Comparison of ENCODE assay signal across 19 mouse cellular contexts in genomic region chr13:84632493-84632892, GRCm38 (mm10).
"Had no signal": no experiment of that assay in that cellular context is flagged by ENCODE, and none has a peak within 500 bp of the region (broad histone marks: within the 10 kb centered on the region; RNA-seq: fewer than 3 reads in every experiment).

No protein-coding gene starts in this region.

- H3K9ac ChIP-seq: liver, embryonic 13.5 days; liver, embryonic 15.5 days; liver, postnatal 0 days; lung, embryonic 15.5 days; midbrain, embryonic 12.5 days; neural tube, embryonic 12.5 days; stomach, embryonic 15.5 days had no signal

- H3K36me3 ChIP-seq: liver, embryonic 13.5 days; liver, embryonic 15.5 days; lung, embryonic 15.5 days; midbrain, embryonic 12.5 days; neural tube, embryonic 12.5 days; stomach, embryonic 15.5 days had no signal

- H3K4me2 ChIP-seq: liver, embryonic 13.5 days; liver, embryonic 15.5 days; lung, embryonic 15.5 days; midbrain, embryonic 12.5 days; neural tube, embryonic 12.5 days; stomach, embryonic 15.5 days had no signal

- H3K27ac ChIP-seq: liver, embryonic 13.5 days; liver, embryonic 15.5 days; lung, embryonic 15.5 days; macrophage; midbrain, embryonic 12.5 days; neural tube, embryonic 12.5 days; stomach, embryonic 15.5 days; stomach, postnatal 0 days had no signal

- ATAC-seq: liver, postnatal 0 days; lung, postnatal 0 days had no signal

- H3K4me3 ChIP-seq: liver, embryonic 13.5 days; liver, embryonic 15.5 days; lung, embryonic 15.5 days; megakaryocyte, embryonic 14.5 days; midbrain, embryonic 12.5 days; neural tube, embryonic 12.5 days; stomach, embryonic 15.5 days had no signal

- DNase-seq: liver, embryonic 13.5 days; liver, postnatal 0 days; lung, adult 2 months; lung, postnatal 14 days; lung, postnatal 36 days; midbrain, embryonic 14.5 days; right cerebral cortex, postnatal 14 days; thymus, adult 2 months; thymus, postnatal 25 days; thymus, postnatal 4 days had no signal

- H3K27me3 ChIP-seq: liver, embryonic 13.5 days; liver, embryonic 15.5 days; lung, embryonic 15.5 days; megakaryocyte, embryonic 14.5 days; midbrain, embryonic 12.5 days; neural tube, embryonic 12.5 days; stomach, embryonic 15.5 days had no signal

- H3K9me3 ChIP-seq: liver, embryonic 13.5 days; liver, embryonic 15.5 days; lung, embryonic 15.5 days; megakaryocyte, embryonic 14.5 days; midbrain, embryonic 12.5 days; neural tube, embryonic 12.5 days; stomach, embryonic 15.5 days had no signal

- H3K4me1 ChIP-seq: liver, embryonic 13.5 days; liver, embryonic 15.5 days; lung, embryonic 15.5 days; megakaryocyte, embryonic 14.5 days; midbrain, embryonic 12.5 days; neural tube, embryonic 12.5 days; stomach, embryonic 15.5 days had no signal
